ENCODE assay signal across 19 mouse cellular contexts in the genomic region with DNA sequence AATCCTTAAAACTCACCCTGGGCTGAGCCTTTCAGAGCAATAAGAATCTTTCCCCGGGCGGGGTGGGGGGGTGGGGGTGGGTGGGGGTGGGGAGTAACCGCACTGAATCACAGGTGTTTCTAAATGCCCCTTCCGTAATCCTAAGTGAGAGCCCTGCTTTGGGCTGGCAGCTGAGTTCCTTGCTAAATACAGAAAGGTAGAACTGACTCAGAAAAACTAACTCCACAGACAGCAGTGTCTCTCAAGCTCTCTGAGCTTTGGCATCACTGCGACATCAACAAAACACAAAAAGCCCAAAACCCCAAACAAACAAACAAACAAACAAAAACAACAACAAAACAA.
DNase-seq lines count a peak whose midpoint lies in the region; ATAC-seq and TF ChIP-seq lines count a peak whose summit lies in the region.
"Had no signal": no experiment of that assay in that cellular context is flagged by ENCODE, and none has a peak within 500 bp of the region (broad histone marks: within the 10 kb centered on the region; RNA-seq: fewer than 3 reads in every experiment).

No protein-coding gene starts in this region.

- H3K4me1 ChIP-seq in kidney, embryonic 16.5 days (ENCODE audit: insufficient read depth, low read length): 0 out of 2 replicates have a peak, but pooled peaks cover 4% of the 10 kb centered on the region
- H3K4me1 ChIP-seq in lung, embryonic 16.5 days (replicated peaks; ENCODE audit: control insufficient read depth, insufficient read depth, low read length): peaks cover 11% of the 10 kb centered on the region
- no peaks in the 10 kb centered on the region; the same call in 1 of the 2 replicates for H3K4me1 ChIP-seq in lung, adult 2 months (ENCODE audit: control insufficient read depth, insufficient read depth, low read length)
- peaks cover 9% of the 10 kb centered on the region for H3K4me1 ChIP-seq in limb, embryonic 13.5 days
- H3K4me1 ChIP-seq: midbrain, embryonic 12.5 days; neural tube, embryonic 12.5 days had no signal

- H3K27me3 ChIP-seq in kidney, embryonic 16.5 days (ENCODE audit: insufficient read depth, low read length): no peaks in the 10 kb centered on the region
- no peaks in the 10 kb centered on the region for H3K27me3 ChIP-seq in lung, embryonic 16.5 days (ENCODE audit: control insufficient read depth, insufficient read depth, low read depth, low read length)
- no peaks in the 10 kb centered on the region for H3K27me3 ChIP-seq in limb, embryonic 13.5 days
- H3K27me3 ChIP-seq: heart, embryonic 13.5 days; midbrain, embryonic 12.5 days; neural tube, embryonic 12.5 days had no signal

- no peak for TF ChIP-seq CTCF in lung, adult 2 months (IDR thresholded peaks at IDR 0.05; ENCODE audit: insufficient read depth, low read length)

- ATAC-seq in kidney, embryonic 16.5 days (ENCODE audit: low FRiP score, low TSS enrichment): peak; percentile 24; the same call in 1 of the 2 replicates
- ATAC-seq in lung, embryonic 16.5 days (ENCODE audit: low read depth): peak; percentile 52
- peak; percentile 36; the same call in 1 of the 2 replicates for ATAC-seq in granulocyte monocyte progenitor cell, adult 5-6 weeks (replicated peaks; ENCODE audit: poor library complexity, severe bottlenecking)
- ATAC-seq in limb, embryonic 13.5 days (ENCODE audit: low FRiP score, low read depth): no peak
- ATAC-seq: forebrain, embryonic 16.5 days; hindbrain, embryonic 16.5 days had no signal

- DNase-seq in kidney, postnatal 25 days: no peak
- DNase-seq in lung, adult 2 months: no peak
- no peak for DNase-seq in T-cell, adult 2 months (ENCODE audit: low spot score)
- DNase-seq: adrenal gland, adult 2 months; cerebellum, adult 8-10 months; heart, postnatal 36 days; layer of hippocampus, adult 9-11 months; lung, postnatal 14 days; right cerebral cortex, postnatal 4 days; thymus, postnatal 14 days had no signal

- no peak overlapping the region for H3K9ac ChIP-seq in kidney, embryonic 16.5 days (replicated peaks; ENCODE audit: low read length)
- no peak overlapping the region for H3K9ac ChIP-seq in lung, embryonic 16.5 days (ENCODE audit: low read length)
- no peak overlapping the region for H3K9ac ChIP-seq in limb, embryonic 13.5 days
- H3K9ac ChIP-seq: heart, embryonic 13.5 days; midbrain, embryonic 12.5 days; neural tube, embryonic 12.5 days had no signal

- H3K4me3 ChIP-seq in kidney, embryonic 16.5 days (ENCODE audit: low read length): no peak overlapping the region
- H3K4me3 ChIP-seq in lung, embryonic 16.5 days (ENCODE audit: low read length): no peak overlapping the region
- H3K4me3 ChIP-seq in lung, adult 2 months (replicated peaks; ENCODE audit: extremely low read depth, low read depth, low read length): no peak overlapping the region
- no peak overlapping the region for H3K4me3 ChIP-seq in limb, embryonic 13.5 days
- H3K4me3 ChIP-seq: heart, embryonic 13.5 days; midbrain, embryonic 12.5 days; neural tube, embryonic 12.5 days had no signal

- no peak overlapping the region for H3K27ac ChIP-seq in kidney, embryonic 16.5 days (ENCODE audit: low read length)
- H3K27ac ChIP-seq in lung, embryonic 16.5 days (ENCODE audit: low read length): peak overlapping the region; percentile 73
- H3K27ac ChIP-seq in limb, embryonic 13.5 days: no peak overlapping the region
- H3K27ac ChIP-seq: heart, embryonic 13.5 days; midbrain, embryonic 12.5 days; neural tube, embryonic 12.5 days had no signal

- no peaks in the 10 kb centered on the region for H3K36me3 ChIP-seq in kidney, embryonic 16.5 days (ENCODE audit: insufficient read depth, low read length)
- no peaks in the 10 kb centered on the region for H3K36me3 ChIP-seq in lung, embryonic 16.5 days (ENCODE audit: control insufficient read depth, insufficient read depth, low read length)
- no peaks in the 10 kb centered on the region for H3K36me3 ChIP-seq in limb, embryonic 13.5 days
- H3K36me3 ChIP-seq: heart, embryonic 13.5 days; midbrain, embryonic 12.5 days; neural tube, embryonic 12.5 days had no signal

- peak overlapping the region; percentile 14; the same call in 1 of the 2 replicates for H3K4me2 ChIP-seq in kidney, embryonic 16.5 days (replicated peaks; ENCODE audit: low read depth, low read length)
- peak overlapping the region; percentile 15; the same call in 1 of the 2 replicates for H3K4me2 ChIP-seq in lung, embryonic 16.5 days (ENCODE audit: low read depth, low read length)
- H3K4me2 ChIP-seq in limb, embryonic 13.5 days (replicated peaks): peak overlapping the region; percentile 35
- H3K4me2 ChIP-seq: midbrain, embryonic 12.5 days; neural tube, embryonic 12.5 days had no signal

- H3K9me3 ChIP-seq in kidney, embryonic 16.5 days (ENCODE audit: low read length): no peaks in the 10 kb centered on the region
- H3K9me3 ChIP-seq in lung, embryonic 16.5 days (ENCODE audit: control insufficient read depth, low read length): no peaks in the 10 kb centered on the region
- H3K9me3 ChIP-seq in limb, embryonic 13.5 days: no peaks in the 10 kb centered on the region
- H3K9me3 ChIP-seq: heart, embryonic 13.5 days; midbrain, embryonic 12.5 days; neural tube, embryonic 12.5 days had no signal

- no peak for TF ChIP-seq POLR2A in lung, adult 2 months (IDR thresholded peaks at IDR 0.05; ENCODE audit: borderline replicate concordance, extremely low read depth, low read depth, low read length)

- WGBS in kidney, embryonic 16.5 days: 39% methylated on average over 5 of the region's 5 CpGs
- WGBS in lung, embryonic 16.5 days: 29% methylated on average over 5 of the region's 5 CpGs
- WGBS in lung, adult 2 months: 32% methylated on average over 5 of the region's 5 CpGs
- WGBS in limb, embryonic 13.5 days: 22% methylated on average over 5 of the region's 5 CpGs
